Mouse (Mus musculus): ENCODE measurements at regions not wholly inside any gene's neighbourhood (a gene's known extent, or its start where the extent isn't known, plus 50 kb on each side); places are given as distances from the start of the nearest gene placed in this dataset.
A peak's percentile ranks its signal among the peaks of the same experiment; 100 is the strongest.

DNA sequence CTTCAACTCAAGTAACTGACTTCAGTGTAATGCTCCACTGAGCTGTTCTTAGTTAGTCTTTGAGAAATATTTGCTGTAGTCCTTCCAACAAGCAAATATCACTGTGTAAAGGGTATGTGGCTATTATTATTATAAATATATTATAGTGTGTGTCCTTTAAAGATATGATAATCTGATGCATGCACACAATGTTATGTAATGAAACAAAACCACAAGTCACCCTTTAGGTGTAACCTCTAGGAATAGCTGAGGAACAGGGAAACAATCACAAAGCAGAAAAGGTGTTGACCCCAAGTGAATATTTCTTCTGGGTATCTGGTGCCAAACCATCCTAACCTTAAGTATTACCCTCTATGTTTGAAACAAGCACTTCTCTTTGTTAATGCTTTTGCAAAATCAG lies 603.6 kb upstream of the Arid1b start:
- intact Hi-C loops (cut with DNase I): no loop called here
- DNase-seq: no peak

GRCm38 (mm10) chr17:4391210-4391609 lies 602.9 kb upstream of the Arid1b start:
- DNase-seq: no peak
- intact Hi-C loops (cut with DNase I): no loop called here

GRCm38 (mm10) chr17:4396119-4396518 lies 598.0 kb upstream of the Arid1b start:
- intact Hi-C loops (cut with DNase I): no loop called here
- no peak for DNase-seq

GRCm38 (mm10) chr17:4417686-4418085 lies 576.4 kb upstream of the Arid1b start:
- peak; percentile 7 to 12 for DNase-seq
- intact Hi-C loops (cut with DNase I): no loop called here

DNA sequence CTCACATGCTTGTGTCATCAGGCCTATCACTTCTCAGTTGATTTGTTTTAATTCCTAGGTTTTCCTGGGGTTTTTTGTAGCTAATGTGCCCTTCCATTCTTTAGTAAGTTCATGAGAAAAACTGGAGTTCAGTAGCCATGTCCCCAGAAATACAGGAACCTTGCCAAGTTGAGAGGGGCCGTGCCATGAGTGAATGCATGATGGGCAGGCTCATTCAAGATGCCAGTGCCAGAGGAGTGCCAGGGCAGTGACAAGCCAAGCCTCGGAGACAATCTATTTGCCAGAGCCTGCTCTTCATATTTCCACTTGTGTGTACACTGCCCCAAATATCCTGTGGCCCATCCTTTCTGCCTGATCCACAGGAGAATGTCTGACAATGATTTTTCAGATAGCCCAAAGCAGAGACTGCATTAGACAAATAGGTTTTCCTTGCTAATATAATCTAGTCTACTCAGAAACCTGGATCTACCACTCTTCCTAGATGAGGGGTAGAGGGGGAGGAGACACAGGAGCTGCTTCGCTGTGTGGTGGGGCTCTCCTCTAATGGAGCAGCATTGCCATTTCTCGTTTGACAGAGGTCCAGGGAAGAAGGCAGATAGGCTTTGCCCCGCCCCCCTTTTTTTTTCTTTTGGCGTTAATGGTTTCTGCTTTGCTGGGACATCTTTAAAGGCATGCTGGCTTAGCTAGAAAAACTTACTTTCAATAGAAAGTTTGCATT lies 569.5 kb upstream of the Arid1b start:
- intact Hi-C loops (cut with DNase I): no loop called here
- peak in 1 of 2 experiments; percentile 2 for DNase-seq

DNA sequence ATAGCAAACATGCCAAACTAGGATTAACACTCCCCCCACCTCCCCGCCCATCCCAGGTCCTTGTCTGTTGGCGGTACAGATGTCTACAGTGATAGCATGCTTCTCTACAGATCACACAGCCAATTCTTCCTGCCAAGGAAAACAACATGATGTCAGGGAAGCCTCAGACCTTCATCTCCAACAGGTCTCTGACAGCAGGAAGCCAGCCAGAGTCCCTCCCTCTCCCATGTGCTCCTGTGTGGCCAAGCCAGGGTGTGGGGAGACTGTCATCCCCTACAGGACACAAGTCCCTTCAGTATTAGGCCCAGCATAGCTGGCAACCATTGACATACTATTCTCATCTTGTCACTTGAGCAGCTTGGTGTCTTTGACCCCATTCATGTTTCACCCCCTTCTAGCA lies 568.8 kb upstream of the Arid1b start:
- no peak for DNase-seq
- intact Hi-C loops (cut with DNase I): no loop called here

GRCm38 (mm10) chr17:4429036-4429435 lies 565.1 kb upstream of the Arid1b start:
- no peak for DNase-seq
- intact Hi-C loops (cut with DNase I): no loop called here

GRCm38 (mm10) chr17:4445606-4446005 lies 548.5 kb upstream of the Arid1b start:
- DNase-seq: no peak
- intact Hi-C loops (cut with DNase I): no loop called here

DNA sequence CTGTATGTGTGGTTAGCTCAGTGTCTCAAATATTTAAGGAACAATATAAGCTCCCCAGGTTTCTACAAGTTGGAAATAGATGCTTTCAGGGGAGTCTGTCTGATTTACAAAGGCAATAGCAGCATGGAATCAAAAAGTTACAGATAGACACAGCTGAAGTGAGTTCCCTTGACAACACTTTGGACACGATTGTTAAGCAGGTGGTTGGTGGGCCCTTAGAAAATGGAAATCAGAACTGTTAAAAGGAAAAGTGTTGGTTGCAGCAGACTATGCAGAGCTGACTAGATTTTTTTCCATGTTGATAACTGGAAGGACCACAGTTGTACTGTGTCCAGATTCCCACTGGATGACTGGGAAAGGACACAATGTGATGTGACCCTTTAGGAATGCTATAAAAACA lies 536.6 kb upstream of the Arid1b start:
- DNase-seq: peak in 1 of 2 experiments; percentile 9
- intact Hi-C loops (cut with DNase I): no loop called here

DNA sequence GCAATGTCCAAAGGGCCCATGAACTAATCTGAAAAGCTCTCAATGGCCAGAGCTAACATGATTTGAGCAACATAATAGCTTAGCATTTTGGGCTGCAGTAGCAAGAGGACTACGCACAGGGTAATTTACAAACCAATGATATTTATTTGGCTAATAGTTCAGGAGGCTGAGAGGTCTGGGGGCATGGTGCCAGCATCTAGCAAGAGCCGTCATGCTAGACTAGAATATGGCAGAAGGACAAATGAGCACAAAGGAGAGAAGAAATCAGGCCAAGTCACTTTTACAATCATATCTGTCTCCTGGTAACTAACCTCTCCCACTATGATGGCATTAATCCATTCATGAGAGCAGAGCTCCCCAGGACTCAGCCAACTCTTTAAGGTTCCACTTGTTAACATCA lies 532.6 kb upstream of the Arid1b start:
- no peak for DNase-seq
- intact Hi-C loops (cut with DNase I): no loop called here

DNA sequence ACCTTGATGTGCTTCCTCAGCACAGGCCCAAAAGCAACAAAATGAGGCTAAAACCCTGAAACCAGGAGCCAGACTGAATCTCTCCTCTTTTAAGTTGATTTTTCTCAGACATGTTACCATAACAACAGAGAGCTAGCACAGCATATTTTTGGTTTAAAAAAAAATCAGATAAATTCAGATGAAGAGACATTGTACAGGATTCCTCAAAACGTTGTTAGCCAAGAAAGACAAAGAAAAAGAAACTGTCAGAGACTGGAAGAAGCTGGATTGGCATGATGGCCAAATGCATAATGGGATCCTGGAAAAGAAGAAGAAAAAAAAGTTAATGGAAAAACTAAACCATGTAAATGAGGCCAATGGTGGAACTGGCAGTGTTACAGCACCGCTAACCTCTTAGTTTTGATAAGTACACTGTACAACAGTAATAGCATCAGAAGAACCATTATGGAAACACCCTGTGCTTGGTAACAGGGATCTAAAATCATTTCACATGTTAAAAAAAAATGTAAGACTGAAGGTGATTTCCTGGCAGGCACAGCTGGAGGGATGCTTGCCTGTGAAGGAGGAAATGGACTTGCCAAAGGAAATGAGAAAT lies 529.7 kb upstream of the Arid1b start:
- intact Hi-C loops (cut with DNase I): no loop called here
- DNase-seq: no peak

DNA sequence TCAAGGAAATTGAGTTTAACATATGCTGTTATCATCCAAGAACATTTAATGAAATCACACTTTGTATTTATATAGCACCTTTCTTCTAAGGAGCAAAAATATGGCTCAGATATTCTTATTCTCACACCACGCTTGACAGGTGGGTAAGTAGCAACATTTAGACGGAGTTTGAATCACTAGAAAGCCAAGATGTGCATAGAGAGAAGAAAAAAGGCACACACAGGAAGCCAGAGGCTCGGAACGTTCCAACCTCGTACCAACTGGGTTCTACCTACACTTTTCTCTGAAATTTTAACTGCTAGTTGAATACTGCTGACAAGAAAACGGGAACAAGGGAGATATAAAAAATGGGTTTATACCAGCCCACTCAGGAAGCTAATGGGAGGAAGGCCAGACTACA lies 528.4 kb upstream of the Arid1b start:
- intact Hi-C loops (cut with DNase I): no loop called here
- DNase-seq: no peak

GRCm38 (mm10) chr17:4472412-4472811 lies 521.7 kb upstream of the Arid1b start:
- no peak for DNase-seq
- intact Hi-C loops (cut with DNase I): no loop called here

- intact Hi-C loops (cut with DNase I): no loop called here
Observed at GRCm38 (mm10) chr17:4474350-4474749, 519.8 kb upstream of the Arid1b start.

DNA sequence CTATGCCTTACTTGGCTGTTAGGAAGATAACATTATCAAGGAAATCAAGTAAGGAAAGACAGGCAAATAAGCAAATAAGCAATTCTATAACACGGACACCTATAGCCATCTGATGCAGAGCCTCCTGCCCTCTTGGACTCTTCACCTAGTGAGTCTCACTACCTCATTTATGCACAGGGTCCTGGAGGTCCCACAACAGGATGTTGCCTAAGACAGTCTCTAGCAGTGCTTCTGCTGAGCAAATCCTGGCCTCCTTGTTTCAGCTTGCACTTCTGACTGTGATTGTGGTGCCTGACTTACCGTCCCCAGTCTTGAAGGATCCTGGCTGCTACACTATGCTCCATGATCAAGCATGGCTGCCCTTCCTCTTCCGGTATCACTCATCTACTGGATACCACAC lies 518.5 kb upstream of the Arid1b start:
- intact Hi-C loops (cut with DNase I): no loop called here
- DNase-seq: no peak

More at GRCm38 (mm10) chr17:4474350-4474749, 519.8 kb upstream of the Arid1b start:
- no peak for DNase-seq

DNA sequence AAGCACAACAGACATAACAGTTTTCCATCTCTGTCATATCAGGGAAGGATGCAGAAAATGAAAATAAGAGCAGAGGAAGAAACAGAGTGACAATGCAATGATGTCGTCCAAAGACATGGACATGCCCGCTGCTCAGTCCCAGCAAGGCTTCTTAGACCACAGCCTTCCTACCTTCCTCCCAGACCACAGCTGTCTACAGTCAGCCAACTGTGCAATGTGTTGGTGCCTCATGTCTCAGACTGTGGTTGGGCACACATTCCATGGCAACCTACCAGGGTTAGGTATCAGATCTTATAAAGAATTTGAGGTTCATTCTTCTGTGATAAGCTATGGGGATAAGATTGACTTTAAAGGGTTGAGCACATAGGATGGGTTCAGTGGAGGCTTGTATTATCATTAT lies 499.7 kb upstream of the Arid1b start:
- intact Hi-C loops (cut with DNase I): no loop called here
- DNase-seq: no peak

GRCm38 (mm10) chr17:4500504-4500903 lies 493.6 kb upstream of the Arid1b start:
- no peak for DNase-seq
- intact Hi-C loops (cut with DNase I): no loop called here

- no peak for DNase-seq
- intact Hi-C loops (cut with DNase I): no loop called here
Observed at GRCm38 (mm10) chr17:4501029-4501428, 493.1 kb upstream of the Arid1b start.

- DNase-seq: no peak
- intact Hi-C loops (cut with DNase I): no loop called here
Observed at GRCm38 (mm10) chr17:4504951-4505350, 489.2 kb upstream of the Arid1b start.

DNA sequence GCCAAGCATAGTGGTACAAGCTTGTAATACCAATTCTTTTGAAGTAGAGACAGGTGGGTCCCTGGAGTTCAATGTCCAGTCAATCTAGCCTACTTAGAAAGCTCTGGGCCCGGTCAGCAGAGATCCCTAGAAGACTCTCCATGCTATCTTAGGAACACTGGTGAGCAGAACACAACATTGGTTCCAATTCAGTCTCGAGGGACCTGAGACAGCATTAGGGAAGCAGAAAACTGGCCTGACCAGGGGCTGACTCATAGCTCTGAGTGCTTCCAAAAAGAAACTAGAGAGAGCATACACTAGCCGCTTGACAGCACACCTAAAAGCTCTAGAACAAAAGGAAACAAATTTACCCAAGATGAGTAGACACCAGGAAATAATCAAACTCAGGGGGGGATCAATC lies 484.6 kb upstream of the Arid1b start:
- peak; percentile 20 to 33 for DNase-seq

DNA sequence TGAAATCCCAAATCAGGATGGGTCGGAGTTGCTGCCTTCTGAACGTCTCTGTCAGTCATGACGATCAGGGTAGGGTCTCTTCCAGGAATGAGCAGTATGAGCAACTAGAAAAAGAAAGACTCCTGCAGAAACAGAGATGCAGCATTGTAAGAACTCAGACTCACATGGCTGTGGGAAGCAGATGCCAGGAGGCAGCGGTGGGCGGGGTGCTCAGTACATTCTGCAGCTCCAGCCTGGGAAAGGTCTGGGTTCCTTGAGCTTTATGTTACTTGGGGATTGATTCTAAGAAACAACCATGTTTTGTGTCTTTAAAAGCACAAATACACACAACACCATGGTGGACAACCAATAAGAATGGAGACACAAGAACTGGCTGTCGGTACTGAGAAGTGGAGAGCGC lies 478.0 kb upstream of the Arid1b start:
- intact Hi-C loops (cut with DNase I): no loop called here
- no peak for DNase-seq

More for the DNA sequence above, 484.6 kb upstream of the Arid1b start:
- intact Hi-C loops (cut with DNase I): no loop called here

GRCm38 (mm10) chr17:4516846-4517245 lies 477.3 kb upstream of the Arid1b start:
- peak; percentile 2 to 35 for DNase-seq
- intact Hi-C loops (cut with DNase I): no loop called here

Measured in heart, postnatal 14 days (tissue).